Mouse (Mus musculus) urinary bladder, adult 18-20 months (tissue): ENCODE measurements at regions not wholly inside any gene's neighbourhood (a gene's known extent, or its start where the extent isn't known, plus 50 kb on each side); places are given as distances from the start of the nearest gene placed in this dataset.

Source experiments
- DNase-seq, 2 experiments: peaks; one replicate each; pipeline ENCODE4 v3.0.0; 2022; ENCODE audit warnings: low spot score in 2 of 2, mixed read lengths in 2 of 2

DNA sequence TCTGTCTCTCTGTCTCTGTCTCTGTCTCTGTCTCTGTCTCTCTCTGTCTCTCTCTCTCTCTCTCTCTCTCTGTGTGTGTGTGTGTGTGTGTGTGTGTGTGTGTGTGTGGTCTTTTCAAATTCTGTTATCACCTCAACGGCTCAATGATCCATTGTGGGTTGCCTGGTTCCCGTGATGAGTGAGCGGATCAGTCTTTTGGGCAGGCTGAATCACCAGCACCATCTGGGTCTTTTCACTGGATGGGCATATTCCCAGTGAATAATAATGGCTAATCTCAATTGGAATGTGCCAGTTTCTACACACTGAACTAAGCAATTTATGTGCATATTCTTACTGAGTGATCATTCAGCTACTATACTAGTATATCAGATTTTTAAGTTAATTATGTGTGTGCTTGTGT, 216.4 kb downstream of the Lmx1a start:
- no peak for DNase-seq

GRCm38 (mm10) chr1:167912074-167912473, 223.0 kb downstream of the Lmx1a start:
- DNase-seq = no peak

DNA sequence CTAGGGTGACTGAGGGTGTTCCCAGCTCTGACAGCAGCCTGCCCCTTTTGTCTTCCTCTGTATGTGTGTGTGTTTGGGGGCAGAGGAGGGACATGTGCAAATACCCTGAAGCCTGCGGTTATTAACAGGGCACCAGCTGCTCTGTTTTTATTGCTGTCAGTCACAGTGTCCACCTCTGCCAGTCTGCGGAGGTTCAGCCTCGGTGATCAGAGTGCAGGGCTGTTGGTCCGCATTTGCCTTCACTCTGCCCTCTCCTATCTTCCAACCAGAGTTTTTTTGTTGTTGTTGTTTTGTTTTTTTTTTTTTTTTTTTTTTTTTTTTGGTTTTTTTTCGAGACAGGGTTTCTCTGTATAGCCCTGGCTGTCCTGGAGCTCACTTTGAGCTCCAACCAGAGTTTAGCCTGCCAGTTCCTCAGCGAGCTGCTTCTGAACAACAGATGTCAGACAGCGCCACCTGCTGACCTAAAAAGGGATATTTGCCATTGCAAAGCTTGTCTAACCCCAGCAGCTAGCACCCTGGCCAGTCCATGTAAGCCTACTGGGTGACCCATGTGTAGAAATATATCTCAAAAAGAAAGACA, 226.0 kb downstream of the Lmx1a start:
- DNase-seq = peak; percentile 17 to 58

DNA sequence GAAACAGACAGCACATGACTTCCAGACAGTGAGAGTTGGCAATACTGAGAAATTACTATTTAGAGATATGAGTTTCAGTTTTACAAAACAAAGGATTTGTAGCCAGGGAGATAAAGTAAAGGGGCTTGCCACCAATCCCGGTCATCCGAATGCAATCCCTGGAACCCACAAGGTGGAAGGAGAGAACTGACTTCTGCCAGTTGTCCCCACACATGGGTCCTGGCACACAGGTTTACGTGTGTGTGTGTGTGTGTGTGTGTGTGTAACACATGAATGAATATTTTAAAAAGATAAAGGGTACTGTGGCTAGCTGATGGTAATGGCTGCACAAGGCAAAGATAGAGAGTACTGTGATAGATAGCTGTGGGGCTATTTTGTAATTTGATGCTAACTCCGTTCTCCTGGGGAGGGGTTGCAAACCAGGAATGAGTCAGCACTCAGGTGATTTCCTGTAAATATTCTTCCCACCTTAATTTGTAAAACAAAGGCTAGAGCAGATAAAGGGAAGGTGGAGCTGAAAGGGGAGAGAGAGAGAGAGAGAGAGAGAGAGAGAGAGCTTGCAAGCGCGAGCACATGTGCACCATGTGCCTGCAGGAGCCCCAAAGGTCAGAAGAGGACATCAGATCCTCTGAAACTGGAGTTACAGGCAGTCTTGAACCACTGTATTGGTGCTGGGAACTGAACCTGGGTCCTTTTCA, 226.7 kb downstream of the Lmx1a start:
- no peak for DNase-seq

DNA sequence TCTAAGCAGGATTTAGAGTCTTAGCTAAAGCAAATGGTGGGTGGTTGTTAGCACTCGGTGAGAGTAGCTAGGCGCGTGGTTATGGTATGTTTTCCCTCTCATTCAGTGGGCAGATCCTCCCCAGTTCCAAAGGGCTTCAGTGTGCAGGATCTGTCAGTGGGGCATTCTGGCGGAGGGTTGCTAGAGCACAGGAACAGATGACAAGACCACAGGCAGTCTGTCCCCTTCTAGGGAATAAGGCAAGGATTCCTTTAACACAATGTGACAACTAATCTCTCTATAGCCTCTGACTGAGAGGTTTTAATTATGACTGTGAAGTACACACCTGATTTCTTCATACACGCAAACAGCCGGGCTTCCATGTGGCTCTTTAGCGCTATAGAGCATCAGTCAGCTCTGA, 233.9 kb downstream of the Lmx1a start:
- no peak for DNase-seq

DNA sequence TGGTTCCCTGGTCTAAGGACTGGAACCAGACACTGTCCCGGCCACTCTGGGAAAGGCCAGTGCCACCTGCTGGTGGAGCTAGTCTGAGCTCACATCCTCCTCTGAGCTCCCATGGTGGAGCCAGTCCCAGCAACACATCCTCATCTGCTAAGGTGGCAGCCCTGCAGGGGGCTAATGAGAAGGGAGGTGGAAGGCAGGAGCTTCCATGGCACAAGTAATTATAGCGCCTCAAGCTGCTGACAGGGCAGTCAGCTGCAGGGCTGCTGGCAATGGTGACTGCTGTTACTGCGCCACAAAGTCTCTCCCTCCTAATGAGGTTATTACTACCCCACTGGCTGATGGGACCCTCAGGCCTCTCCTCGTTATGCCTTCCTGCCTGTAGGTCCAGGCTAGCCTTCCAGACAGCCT, 239.0 kb downstream of the Lmx1a start:
- DNase-seq = no peak

DNA sequence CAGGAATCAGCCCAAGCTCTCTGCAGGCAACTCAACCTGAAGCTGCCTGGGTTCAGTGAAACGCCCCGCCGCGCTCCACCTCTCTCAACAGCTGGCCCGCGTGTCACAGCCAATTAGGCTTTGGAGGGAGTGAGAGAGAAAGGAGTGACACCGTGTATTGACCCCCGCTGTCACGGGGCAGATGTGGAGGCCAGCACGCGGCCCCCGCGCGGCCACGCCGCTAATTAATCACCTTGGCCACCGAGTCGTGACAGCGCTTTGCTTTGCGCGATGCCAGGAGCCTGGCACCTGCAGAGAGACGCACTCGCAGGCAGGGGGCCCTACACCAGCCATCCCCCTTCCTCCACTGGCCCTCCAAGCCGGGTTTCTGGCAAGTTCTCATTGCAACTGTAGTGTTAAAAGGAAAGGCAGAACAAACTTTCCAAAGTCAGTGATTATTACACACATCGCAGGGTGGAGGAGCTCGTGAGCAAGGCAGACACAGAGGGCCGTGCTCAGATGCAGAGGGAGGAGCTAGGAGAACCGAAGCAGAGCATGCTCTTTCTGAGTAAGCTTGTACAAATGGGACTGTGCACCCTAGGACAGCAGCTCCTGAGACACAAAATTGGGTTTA, 240.8 kb downstream of the Lmx1a start:
- DNase-seq = peak; percentile 18 to 27

DNA sequence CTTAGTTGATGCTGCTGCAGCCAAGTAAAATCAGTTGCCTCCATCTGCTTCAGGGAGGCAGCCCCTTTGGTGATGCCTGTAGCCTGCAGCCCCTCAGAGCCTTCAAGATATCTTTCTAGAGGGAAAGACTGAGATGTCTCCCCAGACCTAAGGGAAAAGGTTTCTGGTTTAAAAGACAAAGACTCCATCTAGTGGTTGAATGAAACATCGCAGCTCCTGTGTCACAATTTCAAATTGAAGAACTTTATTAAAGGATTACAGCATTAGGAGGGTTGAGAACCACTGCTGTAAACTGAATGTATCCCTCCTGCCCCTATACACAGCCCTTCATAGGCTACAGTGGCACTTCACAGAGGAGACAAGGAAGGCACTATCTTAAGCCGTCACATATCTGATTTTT, 243.1 kb downstream of the Lmx1a start:
- DNase-seq = no peak

- no peak for DNase-seq
These were observed 247.7 kb downstream of the Lmx1a start for GRCm38 (mm10) chr1:167936726-167937125.

- DNase-seq = no peak
These were observed 249.1 kb downstream of the Lmx1a start for GRCm38 (mm10) chr1:167938176-167938575.

- DNase-seq = no peak
These were observed 253.0 kb downstream of the Lmx1a start for GRCm38 (mm10) chr1:167942037-167942470.

GRCm38 (mm10) chr1:167943121-167943520, 254.1 kb downstream of the Lmx1a start:
- no peak for DNase-seq

- no peak for DNase-seq
These were observed 256.7 kb downstream of the Lmx1a start for GRCm38 (mm10) chr1:167945615-167946252.

DNA sequence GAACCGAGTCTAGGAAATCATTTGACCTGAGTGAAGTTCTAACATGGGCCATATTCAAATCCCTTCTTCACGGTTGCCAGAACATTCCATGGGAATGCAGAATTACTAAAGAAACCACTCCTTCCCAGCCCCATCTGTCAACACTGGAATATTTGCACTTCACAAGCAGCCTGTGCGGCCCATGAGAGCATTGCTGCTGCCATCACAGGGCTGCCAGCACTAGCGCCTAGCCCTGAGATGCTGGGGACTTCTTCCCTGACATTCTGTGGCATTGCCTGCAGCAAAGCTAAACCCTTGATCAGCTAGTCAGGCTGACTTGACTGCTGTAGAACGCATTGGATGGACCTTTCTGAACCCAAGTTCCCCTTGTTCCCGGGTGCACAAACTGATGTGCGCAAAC, 258.8 kb downstream of the Lmx1a start:
- no peak for DNase-seq

GRCm38 (mm10) chr1:167951717-167952116, 262.7 kb downstream of the Lmx1a start:
- DNase-seq = no peak

- DNase-seq = peak in 1 of 2 experiments; percentile 68
These were observed 269.5 kb downstream of the Lmx1a start for GRCm38 (mm10) chr1:167958531-167958930.

DNA sequence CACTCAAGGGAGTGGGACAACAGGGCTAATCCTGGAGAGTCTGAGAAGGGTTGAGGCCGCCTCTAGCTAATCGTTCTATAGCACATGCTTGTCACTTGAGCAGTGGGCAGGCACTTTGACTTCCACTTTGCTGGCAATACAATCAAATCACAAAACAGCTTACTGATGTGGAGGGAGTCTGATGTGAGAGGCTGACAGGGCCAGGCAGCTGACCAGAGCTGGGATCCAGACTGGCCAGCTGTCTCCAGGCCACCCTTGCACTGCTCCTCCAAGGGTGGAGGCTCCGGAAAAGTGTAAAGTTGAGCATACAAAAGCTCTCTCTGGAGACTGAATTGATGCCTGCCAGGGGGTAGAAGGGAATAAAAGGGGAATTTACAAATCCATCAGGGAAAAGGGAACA, 280.5 kb downstream of the Lmx1a start:
- DNase-seq = no peak

- no peak for DNase-seq
These were observed 280.9 kb downstream of the Lmx1a start for GRCm38 (mm10) chr1:167969985-167970384.

DNA sequence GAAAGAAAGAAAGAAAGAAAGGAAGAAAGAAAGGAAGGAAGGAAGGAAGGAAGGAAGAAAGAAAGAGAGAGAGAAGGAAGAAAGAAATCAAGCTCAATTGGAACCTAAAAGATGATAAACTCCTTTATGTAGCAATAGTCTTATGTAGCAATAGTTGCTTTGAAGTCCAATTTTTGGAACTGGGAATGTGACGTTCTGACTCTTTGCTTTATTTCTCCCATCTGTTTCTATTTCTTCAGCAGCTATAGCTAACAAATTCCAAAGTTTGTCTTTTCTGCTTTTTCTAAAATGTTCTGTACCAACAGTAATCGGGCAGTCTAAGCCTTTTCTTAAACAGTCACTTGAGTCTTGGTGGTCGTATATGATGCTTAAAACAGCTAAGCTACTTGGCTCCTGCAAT, 287.7 kb downstream of the Lmx1a start:
- no peak for DNase-seq

GRCm38 (mm10) chr1:167979187-167979586, 290.1 kb downstream of the Lmx1a start:
- DNase-seq = no peak

DNA sequence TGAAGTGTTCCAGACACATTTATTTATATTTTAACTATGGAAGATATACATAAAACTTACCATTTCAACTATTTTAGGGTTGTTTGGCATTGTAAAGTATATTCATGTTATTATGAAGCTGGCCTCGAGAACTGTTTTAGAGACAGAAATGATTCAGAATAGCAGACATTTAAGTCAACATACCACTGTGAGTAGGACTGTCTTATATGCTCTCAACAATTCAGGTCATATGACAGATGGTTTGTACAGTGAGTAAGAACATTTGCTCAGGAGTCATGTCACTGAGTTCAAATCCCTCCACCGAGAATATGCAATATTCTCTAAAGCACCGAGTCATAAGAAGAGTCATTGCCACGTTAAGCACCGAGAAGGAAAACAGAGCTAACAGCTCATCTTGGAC, 290.6 kb downstream of the Lmx1a start:
- no peak for DNase-seq

DNA sequence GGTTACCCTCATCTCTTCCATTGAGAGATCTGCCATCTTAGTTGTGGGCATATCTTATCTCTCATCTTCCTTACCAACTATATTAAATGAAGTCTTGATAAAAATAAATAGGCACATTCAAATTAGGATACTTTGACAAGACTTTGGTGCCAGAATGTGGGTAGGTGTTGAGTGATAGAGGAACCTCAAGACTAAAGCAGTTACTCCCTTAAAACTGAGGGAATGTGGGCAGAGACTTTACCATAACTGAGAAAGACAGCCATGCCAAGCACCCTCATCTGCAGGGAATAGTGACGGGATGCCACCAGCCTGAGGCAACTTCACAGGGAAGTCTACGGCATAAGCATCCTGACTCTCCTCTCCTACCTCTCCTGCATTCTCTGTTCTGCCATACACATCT, 292.3 kb downstream of the Lmx1a start:
- no peak for DNase-seq

- DNase-seq = no peak
These were observed 318.4 kb downstream of the Lmx1a start for GRCm38 (mm10) chr1:168007456-168007855.
